In genomic region chr17:36981221-36981813, GRCm38 (mm10) we compare ENCODE assay signal across 7 mouse cellular contexts. TPM values are rescaled to one million over a fixed set of nuclear protein-coding genes. Genes with fewer than 3 reads are reported as not detected.
DNase-seq lines count a peak whose midpoint lies in the region; ATAC-seq and TF ChIP-seq lines count a peak whose summit lies in the region.

2410137M14Rik (minus strand) TSS chr17:36981237.

- WGBS in intestine, embryonic 14.5 days = 13% methylated on average over 18 of the region's 18 CpGs
- 11% methylated on average over 18 of the region's 18 CpGs for WGBS in forebrain, postnatal 0 days

- no peak for TF ChIP-seq CTCF in forebrain, postnatal 0 days (IDR thresholded peaks at IDR 0.05; ENCODE audit: low read depth)

- no peak within 1 kb of the TSS for H3K27ac ChIP-seq in intestine, embryonic 14.5 days (ENCODE audit: low read depth)
- no peak within 1 kb of the TSS for H3K27ac ChIP-seq in forebrain, postnatal 0 days (ENCODE audit: low read depth, low read length)

- H3K36me3 ChIP-seq in megakaryocyte, embryonic 14.5 days (replicated peaks; ENCODE audit: low read length) = no peaks in the 10 kb centered on the region
- H3K36me3 ChIP-seq in intestine, embryonic 14.5 days (ENCODE audit: control insufficient read depth, insufficient read depth, low read length) = no peaks in the 10 kb centered on the region
- no peaks in the 10 kb centered on the region for H3K36me3 ChIP-seq in myocyte (ENCODE audit: control insufficient read depth, insufficient read depth)
- H3K36me3 ChIP-seq in forebrain, postnatal 0 days (ENCODE audit: insufficient read depth) = no peaks in the 10 kb centered on the region

- H3K79me2 ChIP-seq in myocyte (ENCODE audit: control insufficient read depth, insufficient read depth) = no peaks in the 10 kb centered on the region

- no peak within 1 kb of the TSS for H3K9ac ChIP-seq in intestine, embryonic 14.5 days (ENCODE audit: low read length)
- H3K9ac ChIP-seq in forebrain, postnatal 0 days = no peak within 1 kb of the TSS

- no peak within 1 kb of the TSS for H3ac ChIP-seq in myocyte (ENCODE audit: control insufficient read depth, insufficient read length)

- H3K4me2 ChIP-seq in intestine, embryonic 14.5 days (ENCODE audit: low read length) = peak within 1 kb of the TSS; percentile 44
- H3K4me2 ChIP-seq in myocyte (ENCODE audit: low read depth) = peak within 1 kb of the TSS; percentile 3
- no peak within 1 kb of the TSS for H3K4me2 ChIP-seq in forebrain, postnatal 0 days (ENCODE audit: low read depth)

- DNase-seq in gastrocnemius, adult 8-10 months (ENCODE audit: low spot score in 2 of 2) = peak; percentile 13 to 48
- DNase-seq in intestine, embryonic 14.5 days (ENCODE audit: low spot score) = peak; percentile 56
- no peak for DNase-seq in forebrain, postnatal 0 days
- DNase-seq in spleen, postnatal 14 days (ENCODE audit: low spot score in 2 of 2) = no peak

- peaks cover 62% of the 10 kb centered on the region for H3K27me3 ChIP-seq in megakaryocyte, embryonic 14.5 days (replicated peaks)
- H3K27me3 ChIP-seq in intestine, embryonic 14.5 days (replicated peaks; ENCODE audit: control insufficient read depth, insufficient read depth, low read length) = no peaks in the 10 kb centered on the region
- peaks cover 21% of the 10 kb centered on the region for H3K27me3 ChIP-seq in myocyte (ENCODE audit: control insufficient read depth, insufficient read depth, insufficient read length)
- no peaks in the 10 kb centered on the region; the same call in 1 of the 2 replicates for H3K27me3 ChIP-seq in forebrain, postnatal 0 days (ENCODE audit: insufficient read depth, low read length)

- H3K9me3 ChIP-seq in megakaryocyte, embryonic 14.5 days = no peaks in the 10 kb centered on the region
- H3K9me3 ChIP-seq in intestine, embryonic 14.5 days (ENCODE audit: control insufficient read depth, low read length) = no peaks in the 10 kb centered on the region
- H3K9me3 ChIP-seq in forebrain, postnatal 0 days (ENCODE audit: low read length) = no peaks in the 10 kb centered on the region

- peak within 1 kb of the TSS; percentile 46 for H3K4me3 ChIP-seq in megakaryocyte, embryonic 14.5 days (replicated peaks)
- H3K4me3 ChIP-seq in intestine, embryonic 14.5 days (ENCODE audit: low read depth, low read length) = no peak within 1 kb of the TSS
- no peak within 1 kb of the TSS for H3K4me3 ChIP-seq in myocyte
- no peak within 1 kb of the TSS for H3K4me3 ChIP-seq in forebrain, postnatal 0 days (ENCODE audit: low read depth, low read length)

- TF ChIP-seq POLR2A in myocyte (IDR thresholded peaks at IDR 0.05; ENCODE audit: insufficient read length, low read depth) = no peak

- no peak for ATAC-seq in megakaryocyte, adult 5-6 weeks (ENCODE audit: poor library complexity, severe bottlenecking)
- peak; percentile 56 for ATAC-seq in intestine, embryonic 14.5 days (replicated peaks; ENCODE audit: low FRiP score, low TSS enrichment, low read depth)
- no peak for ATAC-seq in forebrain, postnatal 0 days

- H3K4me1 ChIP-seq in megakaryocyte, embryonic 14.5 days = peaks cover 18% of the 10 kb centered on the region
- peaks cover 11% of the 10 kb centered on the region for H3K4me1 ChIP-seq in intestine, embryonic 14.5 days (replicated peaks; ENCODE audit: control insufficient read depth, insufficient read depth, low read length)
- H3K4me1 ChIP-seq in forebrain, postnatal 0 days (ENCODE audit: insufficient read depth) = no peaks in the 10 kb centered on the region

TF ChIP-seq in myocyte, 11 proteins besides CTCF, POLR2A, EP300 and RAD21:
- TF ChIP-seq E2F4 (IDR thresholded peaks at IDR 0.05; ENCODE audit: insufficient read depth) = no peak
- no peak for TF ChIP-seq MAX (IDR thresholded peaks at IDR 0.05; ENCODE audit: low read depth)
- no peak for TF ChIP-seq TCF3 (IDR thresholded peaks at IDR 0.05; ENCODE audit: insufficient read length, low read depth)
- TF ChIP-seq POLR2AphosphoS2 (IDR thresholded peaks at IDR 0.05; ENCODE audit: insufficient read length, low read depth) = no peak
- no peak for TF ChIP-seq MYOD1 (IDR thresholded peaks at IDR 0.05; ENCODE audit: control insufficient read depth in 1 of 3, insufficient read length in 2 of 3, low read depth in 2 of 3)
- no peak for TF ChIP-seq MYOG (IDR thresholded peaks at IDR 0.05; ENCODE audit: control insufficient read depth in 1 of 3, insufficient read depth in 1 of 3, insufficient read length in 2 of 3, low read depth in 2 of 3)
TF ChIP-seq in myocyte: peak in this region for 0.

RNA-seq across cellular contexts. Expression of gene 2410137M14Rik, which starts in this region (rescaled TPM):
- polyA plus RNA-seq in megakaryocyte, embryonic 14.5 days (2012; ENCODE audit: insufficient read depth, low replicate concordance) = not detected in 2 replicates
- total RNA-seq in megakaryocyte, adult 5-6 weeks (2015) = not detected in 2 replicates
- total RNA-seq in megakaryocyte, adult 5-6 weeks (2017) = not detected in 2 replicates
- total RNA-seq in gastrocnemius, adult 8-10 months (2022) = not detected
- polyA plus RNA-seq in intestine, embryonic 14.5 days (2014; fragmentation: Nextera tagmentation; extraction: Ambion mirVana) = not detected in 2 replicates
- polyA plus RNA-seq in myocyte (2012; fragmentation: generic; extraction: Trizol) = not detected
- total RNA-seq in forebrain, postnatal 0 days (2014; rRNA removed) = 0.38 TPM in 1 of 2 replicates, not detected in the other
- polyA plus RNA-seq in forebrain, postnatal 0 days (2015; fragmentation: Nextera tagmentation; extraction: Ambion mirVana) = 0.36 TPM in 1 of 2 replicates, not detected in the other

Comparison
In these comparisons a context has a peak if more than half of its experiments do, and no peak if none do; other contexts are left out.
1. Peak in DNase-seq in gastrocnemius, adult 8-10 months; RNA of the gene not detected or under 1 TPM.
2. Peak in DNase-seq, ATAC-seq and H3K4me2 ChIP-seq in intestine, embryonic 14.5 days; RNA of the gene not detected or under 1 TPM.